Mouse (Mus musculus): ENCODE measurements around the gene Vps35l.

Vps35l gene

DNA sequence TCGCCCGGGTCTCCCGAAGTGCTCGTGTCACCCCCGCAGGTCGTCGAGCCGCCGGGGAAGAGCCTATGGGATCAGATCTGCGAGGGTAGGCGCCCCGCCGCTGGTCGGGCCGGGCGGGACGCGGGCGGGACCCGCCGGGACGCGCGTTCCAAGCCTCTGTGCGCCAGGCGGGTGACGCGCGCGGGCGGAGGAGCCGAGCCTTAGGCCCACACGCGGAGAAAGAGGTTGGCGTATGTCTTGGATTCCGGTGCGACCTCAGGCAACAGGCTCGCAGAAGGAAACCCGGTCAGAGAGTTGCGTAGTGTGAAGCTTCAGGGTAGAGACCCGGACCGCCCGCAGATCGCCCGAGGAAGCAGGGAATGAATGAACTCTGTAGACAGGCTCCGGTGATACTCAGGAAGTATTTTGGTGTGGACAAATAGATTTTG, 115.9 kb downstream of the Vps35l start, which contains the start of gene Knop1:
Knop1 (minus strand) TSS at position 378 of the 428 bp plus-strand sequence.
- H3K4me1 ChIP-seq (replicated peaks; ENCODE audit: low read depth, low read length) = peaks cover 47% of the 10 kb centered on the region
- H3K9me3 ChIP-seq (ENCODE audit: low read length) = no peaks in the 10 kb centered on the region
- peaks cover 46% of the 10 kb centered on the region for H3K36me3 ChIP-seq (ENCODE audit: insufficient read depth, low read length)
- peak within 1 kb of the TSS; percentile 92 for H3K4me3 ChIP-seq (replicated peaks; ENCODE audit: low read length)
- no peak for TF ChIP-seq NANOG (IDR thresholded peaks at IDR 0.05; ENCODE audit: borderline replicate concordance, low read length)
- TF ChIP-seq CTCF (conservative IDR thresholded peaks at IDR 0.05; ENCODE audit: low read length) = no peak
- TF ChIP-seq POU5F1 (IDR thresholded peaks at IDR 0.05; ENCODE audit: borderline replicate concordance, low read length) = no peak
- H3K27me3 ChIP-seq (ENCODE audit: insufficient read depth, low read length) = no peaks in the 10 kb centered on the region

DNA sequence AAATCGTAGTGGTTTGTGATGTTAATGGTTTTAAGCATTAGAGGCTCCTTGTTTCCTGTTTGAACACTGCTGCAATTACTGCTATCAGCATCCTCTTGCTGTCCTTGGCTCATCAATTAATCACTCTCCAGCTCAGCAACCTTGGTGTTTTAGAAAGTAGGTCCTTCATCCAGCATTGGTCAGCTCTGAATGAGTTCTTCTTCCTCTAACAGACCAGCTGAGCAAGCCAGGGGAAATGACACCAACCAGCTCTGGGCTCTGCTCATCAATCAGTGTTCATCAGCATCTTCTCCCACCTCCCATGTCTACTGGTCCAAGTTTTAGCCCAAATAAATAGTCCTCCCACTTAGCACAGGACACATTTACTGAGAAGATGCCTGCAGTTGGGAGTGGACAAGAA, 118.6 kb downstream of the Vps35l start:
- Histone ChIP-seq H3K27me3 (ENCODE audit: insufficient read depth, low read length) (no peaks in the 10 kb centered on the region), H3K9me3 (ENCODE audit: low read length) (no peaks in the 10 kb centered on the region), H3K4me3 (replicated peaks; ENCODE audit: low read length) (no peak overlapping the region), H3K4me1 (replicated peaks; ENCODE audit: low read depth, low read length) (peaks cover 20% of the 10 kb centered on the region), H3K36me3 (ENCODE audit: insufficient read depth, low read length) (peaks cover 19% of the 10 kb centered on the region)
- TF ChIP-seq CTCF (conservative IDR thresholded peaks at IDR 0.05; ENCODE audit: low read length) (no peak), NANOG (IDR thresholded peaks at IDR 0.05; ENCODE audit: borderline replicate concordance, low read length) (no peak), POU5F1 (IDR thresholded peaks at IDR 0.05; ENCODE audit: borderline replicate concordance, low read length) (no peak)

DNA sequence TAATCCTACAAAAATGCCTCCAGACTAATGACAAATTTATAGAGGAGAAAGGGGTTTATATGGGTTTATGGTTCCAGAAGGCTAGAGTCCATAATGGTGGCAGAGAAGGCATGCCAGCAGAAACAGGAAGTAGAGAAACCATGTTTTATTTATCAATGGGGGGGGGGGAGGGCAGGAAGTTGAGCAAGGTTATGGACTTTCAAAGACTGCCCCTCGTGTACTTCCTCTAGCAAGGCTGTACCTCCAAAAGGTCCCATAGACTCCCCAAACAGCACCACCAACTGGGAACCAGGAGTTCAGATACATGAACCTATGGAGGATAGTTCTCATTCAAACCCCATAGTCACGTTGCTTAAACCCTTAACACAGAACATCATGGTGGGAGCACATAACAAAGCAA, 125.3 kb downstream of the Vps35l start:
- H3K9me3 ChIP-seq (ENCODE audit: low read length) = no peaks in the 10 kb centered on the region
- H3K27me3 ChIP-seq (ENCODE audit: insufficient read depth, low read length) = no peaks in the 10 kb centered on the region
- no peak overlapping the region for H3K4me3 ChIP-seq (replicated peaks; ENCODE audit: low read length)
- no peaks in the 10 kb centered on the region for H3K36me3 ChIP-seq (ENCODE audit: insufficient read depth, low read length)
- TF ChIP-seq NANOG (IDR thresholded peaks at IDR 0.05; ENCODE audit: borderline replicate concordance, low read length) = no peak
- no peak for TF ChIP-seq POU5F1 (IDR thresholded peaks at IDR 0.05; ENCODE audit: borderline replicate concordance, low read length)
- TF ChIP-seq CTCF (conservative IDR thresholded peaks at IDR 0.05; ENCODE audit: low read length) = no peak
- H3K4me1 ChIP-seq (replicated peaks; ENCODE audit: low read depth, low read length) = no peaks in the 10 kb centered on the region

DNA sequence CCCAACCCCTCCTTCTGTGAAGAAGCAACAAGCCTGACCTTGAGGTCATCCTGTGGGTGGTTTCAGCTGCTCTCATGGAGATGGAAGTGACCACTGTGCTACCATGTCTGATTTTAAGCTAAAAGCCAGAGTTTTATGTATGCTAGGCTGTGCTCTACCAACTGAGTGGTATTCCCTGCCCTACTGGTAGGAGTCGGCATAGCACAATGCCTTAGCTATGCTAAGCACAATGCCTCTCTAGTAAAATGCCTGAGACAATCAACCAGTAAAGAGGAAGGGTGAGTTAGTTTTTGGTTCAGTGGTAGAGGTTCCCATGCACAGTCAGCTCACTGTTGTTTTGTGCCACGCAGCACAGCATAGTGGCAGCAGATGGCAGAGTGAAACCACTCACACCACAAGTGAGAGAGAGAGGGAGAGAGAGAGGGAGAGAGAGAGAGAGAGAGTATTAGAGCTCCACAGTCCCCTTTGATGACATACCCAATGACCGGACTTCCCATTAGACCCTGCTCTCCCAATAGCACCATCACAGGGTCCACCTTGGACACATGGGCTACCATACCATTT, 139.5 kb downstream of the Vps35l start:
- TF ChIP-seq CTCF (conservative IDR thresholded peaks at IDR 0.05; ENCODE audit: low read length) = peak; percentile 65
- no peak for TF ChIP-seq POU5F1 (IDR thresholded peaks at IDR 0.05; ENCODE audit: borderline replicate concordance, low read length)
- H3K27me3 ChIP-seq (ENCODE audit: insufficient read depth, low read length) = 0 out of 2 replicates have a peak, but pooled peaks cover 4% of the 10 kb centered on the region
- H3K4me3 ChIP-seq (replicated peaks; ENCODE audit: low read length) = no peak overlapping the region
- H3K9me3 ChIP-seq (ENCODE audit: low read length) = no peaks in the 10 kb centered on the region
- no peaks in the 10 kb centered on the region for H3K36me3 ChIP-seq (ENCODE audit: insufficient read depth, low read length)
- peaks cover 11% of the 10 kb centered on the region for H3K4me1 ChIP-seq (replicated peaks; ENCODE audit: low read depth, low read length)

DNA sequence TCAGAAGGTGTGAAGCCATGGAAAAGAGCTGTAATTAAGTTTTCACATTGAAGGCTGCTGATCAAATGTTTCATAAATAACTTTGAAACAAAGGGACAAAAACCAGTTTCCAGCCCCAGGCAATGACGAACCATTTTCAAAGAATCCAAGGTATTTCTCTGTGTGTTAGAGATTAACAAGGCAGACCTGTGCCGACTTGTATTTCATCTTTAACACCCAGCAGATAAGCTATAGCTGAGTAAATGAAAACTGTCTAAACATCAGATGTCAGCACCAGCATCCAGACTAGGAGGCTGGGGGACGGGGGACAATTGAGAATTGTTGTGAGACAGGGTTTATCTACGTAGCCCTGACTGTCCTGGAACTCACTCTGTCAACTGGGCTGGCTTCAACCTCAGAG, 143.9 kb downstream of the Vps35l start:
- Histone ChIP-seq H3K9me3 (ENCODE audit: low read length) (no peaks in the 10 kb centered on the region), H3K36me3 (ENCODE audit: insufficient read depth, low read length) (no peaks in the 10 kb centered on the region), H3K4me3 (replicated peaks; ENCODE audit: low read length) (no peak overlapping the region), H3K4me1 (replicated peaks; ENCODE audit: low read depth, low read length) (peaks cover 42% of the 10 kb centered on the region), H3K27me3 (ENCODE audit: insufficient read depth, low read length) (peaks cover 4% of the 10 kb centered on the region; the same call in 1 of the 2 replicates)
- no peak for TF ChIP-seq CTCF (conservative IDR thresholded peaks at IDR 0.05; ENCODE audit: low read length)
- TF ChIP-seq POU5F1 (IDR thresholded peaks at IDR 0.05; ENCODE audit: borderline replicate concordance, low read length) = no peak
- TF ChIP-seq NANOG (IDR thresholded peaks at IDR 0.05; ENCODE audit: borderline replicate concordance, low read length) = no peak

DNA sequence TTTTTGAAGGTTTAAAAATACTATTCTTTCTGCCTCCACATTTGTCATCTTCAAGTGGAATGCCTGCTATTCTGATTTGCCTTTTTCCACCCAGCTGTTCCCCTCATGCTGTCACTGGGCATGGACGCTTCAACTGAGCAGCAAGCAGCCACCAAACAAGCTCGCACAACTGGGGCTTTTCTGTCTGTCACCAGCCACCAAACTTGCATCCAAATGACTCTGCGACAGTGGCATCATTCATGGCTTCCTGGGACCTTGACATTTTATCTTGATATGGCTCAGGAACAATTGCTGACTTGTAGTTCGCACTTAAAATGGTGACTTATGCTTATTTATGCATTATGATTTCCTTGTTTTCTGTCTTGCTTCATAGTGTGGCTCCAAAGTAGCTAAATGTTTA, 144.9 kb downstream of the Vps35l start:
- H3K4me1 ChIP-seq (replicated peaks; ENCODE audit: low read depth, low read length) = peaks cover 51% of the 10 kb centered on the region
- no peak overlapping the region for H3K4me3 ChIP-seq (replicated peaks; ENCODE audit: low read length)
- no peaks in the 10 kb centered on the region for H3K36me3 ChIP-seq (ENCODE audit: insufficient read depth, low read length)
- TF ChIP-seq NANOG (IDR thresholded peaks at IDR 0.05; ENCODE audit: borderline replicate concordance, low read length) = no peak
- TF ChIP-seq POU5F1 (IDR thresholded peaks at IDR 0.05; ENCODE audit: borderline replicate concordance, low read length) = no peak
- TF ChIP-seq CTCF (conservative IDR thresholded peaks at IDR 0.05; ENCODE audit: low read length) = no peak
- H3K9me3 ChIP-seq (ENCODE audit: low read length) = no peaks in the 10 kb centered on the region
- peaks cover 4% of the 10 kb centered on the region; the same call in 1 of the 2 replicates for H3K27me3 ChIP-seq (ENCODE audit: insufficient read depth, low read length)

DNA sequence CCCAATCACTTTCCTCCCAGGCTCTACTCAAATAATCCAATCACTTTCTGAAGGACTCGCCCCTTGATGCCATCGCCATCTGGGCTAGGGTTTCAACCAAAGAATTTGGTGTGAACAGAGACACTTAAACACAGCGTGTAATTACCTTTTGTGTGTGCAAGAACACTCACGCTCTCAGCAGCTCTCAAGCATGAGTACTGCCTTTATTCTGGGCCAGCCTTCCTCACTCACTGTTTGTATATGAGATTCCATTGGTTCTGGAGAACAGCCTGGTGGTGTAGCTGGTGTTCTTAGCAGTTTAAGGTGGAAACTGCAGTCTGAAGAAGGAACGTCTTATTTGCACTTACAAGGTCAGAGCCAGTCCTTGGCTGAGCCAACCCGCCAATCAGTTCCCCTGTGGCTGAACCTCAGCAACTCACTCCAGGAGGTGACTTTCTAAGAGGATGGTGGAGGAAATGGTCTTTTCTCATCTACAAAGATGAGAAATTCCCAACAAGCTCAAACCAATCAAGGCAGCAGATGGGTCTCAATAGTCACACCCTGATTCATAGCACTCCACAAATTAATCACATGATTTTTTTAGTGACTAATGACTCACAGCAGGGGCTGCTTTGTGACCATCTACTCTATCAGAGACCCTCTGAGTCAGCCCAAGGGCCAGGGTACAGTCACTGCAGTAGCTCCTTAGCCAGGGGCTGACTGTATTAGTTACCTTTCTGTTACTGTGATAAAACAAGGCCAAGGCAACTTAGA, 147.5 kb downstream of the Vps35l start:
- Histone ChIP-seq H3K4me3 (replicated peaks; ENCODE audit: low read length) (no peak overlapping the region), H3K36me3 (ENCODE audit: insufficient read depth, low read length) (no peaks in the 10 kb centered on the region), H3K9me3 (ENCODE audit: low read length) (no peaks in the 10 kb centered on the region), H3K4me1 (replicated peaks; ENCODE audit: low read depth, low read length) (peaks cover 58% of the 10 kb centered on the region), H3K27me3 (ENCODE audit: insufficient read depth, low read length) (no peaks in the 10 kb centered on the region; the same call in 1 of the 2 replicates)
- TF ChIP-seq NANOG (IDR thresholded peaks at IDR 0.05; ENCODE audit: borderline replicate concordance, low read length) (peak; percentile 90), POU5F1 (IDR thresholded peaks at IDR 0.05; ENCODE audit: borderline replicate concordance, low read length) (no peak)

DNA sequence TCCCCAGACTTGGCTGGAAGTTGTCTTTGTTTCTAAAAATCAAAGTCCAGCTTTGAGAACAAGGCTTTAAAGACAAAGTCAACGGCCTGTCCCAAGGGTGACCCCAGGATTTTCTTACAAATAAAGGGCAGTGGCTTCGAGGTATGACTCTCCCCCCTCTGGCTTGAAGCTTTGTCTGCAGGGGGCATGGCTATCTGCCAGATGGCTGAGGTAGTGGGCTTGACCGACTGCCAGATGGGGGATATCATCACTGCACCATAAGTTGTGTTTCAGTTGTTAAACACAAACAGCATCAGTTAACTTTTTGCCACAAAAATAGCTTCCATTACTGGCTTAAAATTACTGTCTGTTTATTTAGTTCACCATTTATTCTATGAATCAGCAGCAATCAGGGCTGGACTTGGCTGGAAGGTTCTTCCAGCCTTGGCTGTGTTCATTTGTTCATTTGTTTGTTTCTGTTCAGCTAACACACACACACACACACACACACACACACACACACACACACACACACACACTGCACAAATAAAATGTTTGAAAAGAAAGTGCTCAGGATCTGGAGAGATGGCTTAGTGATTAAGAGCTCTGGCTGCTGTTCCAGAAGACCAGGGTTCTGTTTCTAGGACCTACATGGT, 149.1 kb downstream of the Vps35l start:
- Histone ChIP-seq H3K9me3 (ENCODE audit: low read length) (no peaks in the 10 kb centered on the region), H3K4me1 (replicated peaks; ENCODE audit: low read depth, low read length) (peaks cover 47% of the 10 kb centered on the region), H3K4me3 (replicated peaks; ENCODE audit: low read length) (no peak overlapping the region), H3K27me3 (ENCODE audit: insufficient read depth, low read length) (no peaks in the 10 kb centered on the region; the same call in 1 of the 2 replicates), H3K36me3 (ENCODE audit: insufficient read depth, low read length) (no peaks in the 10 kb centered on the region)
- TF ChIP-seq POU5F1 (IDR thresholded peaks at IDR 0.05; ENCODE audit: borderline replicate concordance, low read length) = no peak
- no peak for TF ChIP-seq NANOG (IDR thresholded peaks at IDR 0.05; ENCODE audit: borderline replicate concordance, low read length)
- TF ChIP-seq CTCF (conservative IDR thresholded peaks at IDR 0.05; ENCODE audit: low read length) = no peak

Measured in E14TG2a.4 (cell line).